Mouse (Mus musculus): ENCODE results near the gene Phf11c.
A peak's percentile ranks its signal among the peaks of the same experiment; 100 is the strongest.

DNA sequence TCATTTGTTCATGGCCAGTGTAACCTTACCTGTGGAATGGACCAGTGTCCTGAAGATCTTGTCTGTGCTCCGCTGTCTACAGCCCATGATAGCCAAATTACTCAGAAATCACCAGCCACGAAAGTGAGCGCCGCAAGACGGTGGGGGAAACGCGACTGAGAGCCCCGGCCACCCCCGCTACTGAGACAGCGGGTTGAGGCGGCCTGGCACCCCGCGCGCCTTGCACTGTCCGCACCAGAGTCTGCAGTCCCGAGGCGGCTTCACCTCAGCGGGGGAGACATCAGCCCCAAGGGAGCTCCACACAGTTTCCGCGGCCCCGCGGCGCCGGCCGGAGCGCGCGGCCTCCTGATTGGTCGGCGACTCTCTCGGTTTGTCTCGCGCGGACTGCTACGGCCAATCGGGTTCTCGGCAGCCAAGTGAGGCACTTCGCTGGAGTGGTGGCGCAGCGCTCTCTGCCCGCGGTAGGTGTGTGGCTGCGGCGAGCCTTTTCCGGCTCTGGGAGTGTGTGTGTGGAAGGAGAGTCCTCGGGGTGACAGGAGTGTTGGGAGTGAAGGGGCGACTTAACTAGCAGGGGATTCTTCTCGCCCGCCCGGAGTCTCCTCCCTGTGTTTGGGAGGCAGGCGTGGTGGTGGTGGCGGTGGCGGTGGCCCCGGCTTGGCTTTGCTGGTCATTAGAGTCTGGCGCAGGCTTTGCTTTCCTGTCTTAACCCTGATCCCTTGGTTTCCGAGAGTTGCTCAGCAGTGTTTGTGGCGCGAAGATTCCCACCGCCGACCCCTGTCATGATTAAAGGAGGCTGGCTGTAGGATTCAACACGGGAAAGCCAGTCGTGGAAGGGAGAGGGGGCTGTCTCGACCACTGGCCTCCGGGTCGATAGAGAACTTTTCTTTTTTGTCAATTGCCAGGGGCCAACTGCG is 45.6 kb upstream of the Phf11c start, which contains the start of the genes Setdb2 and Cab39l:
- TF ChIP-seq CTCF (IDR thresholded peaks at IDR 0.05; ENCODE audit: borderline replicate concordance, extremely low read depth, insufficient read depth, insufficient read length) (no peak), POLR2A (IDR thresholded peaks at IDR 0.05; ENCODE audit: borderline replicate concordance, extremely low read depth, insufficient read depth, insufficient read length, poor library complexity, severe bottlenecking) (peak; percentile 72; the same call in 1 of the 2 replicates)

All from brain, embryonic 14.5 days (tissue).